Mouse (Mus musculus): ENCODE results near the gene Cars. TPM values are rescaled to one million over a fixed set of nuclear protein-coding genes. Genes with fewer than 3 reads are reported as not detected.

The Cars gene
- polyA plus RNA-seq, 1 experiment from 2014 or later = 57.6 TPM

- no peak overlapping the region for H3K27ac ChIP-seq
- no peak overlapping the region for H3K9ac ChIP-seq
- ATAC-seq = no peak
- no peaks in the 10 kb centered on the region for H3K36me3 ChIP-seq
- H3K4me1 ChIP-seq (replicated peaks) = no peaks in the 10 kb centered on the region
- H3K4me2 ChIP-seq (replicated peaks) = no peak overlapping the region
- no peaks in the 10 kb centered on the region for H3K27me3 ChIP-seq (replicated peaks)
- WGBS = 51% methylated on average over 9 of the region's 9 CpGs
- H3K9me3 ChIP-seq = no peaks in the 10 kb centered on the region
- no peak overlapping the region for H3K4me3 ChIP-seq (replicated peaks)
These were observed 14.7 kb upstream of the Cars start for GRCm38 (mm10) chr7:143614404-143615135.

- Histone ChIP-seq H3K36me3 (no peaks in the 10 kb centered on the region), H3K27ac (no peak overlapping the region), H3K27me3 (replicated peaks) (no peaks in the 10 kb centered on the region), H3K9ac (no peak overlapping the region), H3K4me3 (replicated peaks) (no peak overlapping the region), H3K9me3 (no peaks in the 10 kb centered on the region), H3K4me1 (replicated peaks) (no peaks in the 10 kb centered on the region), H3K4me2 (replicated peaks) (no peak overlapping the region)
- no peak for ATAC-seq
- WGBS = 61% methylated on average over 3 of the region's 3 CpGs
These were observed 12.3 kb upstream of the Cars start for GRCm38 (mm10) chr7:143612215-143612614.

GRCm38 (mm10) chr7:143605321-143605720 is 5.4 kb upstream of the Cars start:
- H3K36me3 ChIP-seq = no peaks in the 10 kb centered on the region
- H3K27ac ChIP-seq = no peak overlapping the region
- ATAC-seq = no peak
- no peak overlapping the region for H3K4me2 ChIP-seq (replicated peaks)
- H3K4me1 ChIP-seq (replicated peaks) = no peaks in the 10 kb centered on the region
- H3K27me3 ChIP-seq (replicated peaks) = no peaks in the 10 kb centered on the region
- WGBS = 84% methylated on average over 3 of the region's 3 CpGs
- H3K9me3 ChIP-seq = no peaks in the 10 kb centered on the region
- H3K4me3 ChIP-seq (replicated peaks) = no peak overlapping the region
- H3K9ac ChIP-seq = no peak overlapping the region

GRCm38 (mm10) chr7:143604889-143605288 is 5.0 kb upstream of the Cars start:
- Histone ChIP-seq H3K9ac (no peak overlapping the region), H3K9me3 (no peaks in the 10 kb centered on the region), H3K4me1 (replicated peaks) (no peaks in the 10 kb centered on the region), H3K4me2 (replicated peaks) (no peak overlapping the region), H3K36me3 (no peaks in the 10 kb centered on the region), H3K4me3 (replicated peaks) (no peak overlapping the region), H3K27me3 (replicated peaks) (no peaks in the 10 kb centered on the region), H3K27ac (no peak overlapping the region)
- no peak for ATAC-seq
- WGBS = 73% methylated on average over 2 of the region's 2 CpGs

- no peak overlapping the region for H3K4me3 ChIP-seq (replicated peaks)
These were observed 1.8 kb upstream of the Cars start for GRCm38 (mm10) chr7:143601705-143602104.

GRCm38 (mm10) chr7:143600231-143600740 is 396 bp upstream of the Cars start:
- 0 out of 2 replicates have a peak, but pooled peaks cover 2% of the 10 kb centered on the region for H3K36me3 ChIP-seq
- ATAC-seq = no peak
- no peaks in the 10 kb centered on the region for H3K27me3 ChIP-seq (replicated peaks)
- H3K4me2 ChIP-seq (replicated peaks) = peak overlapping the region; percentile 82
- H3K4me1 ChIP-seq (replicated peaks) = peaks cover 15% of the 10 kb centered on the region
- 4% methylated on average over 15 of the region's 15 CpGs for WGBS
- H3K9ac ChIP-seq = 0 out of 2 replicates have a peak overlapping the region, but pooled peaks have one; percentile 26
- H3K27ac ChIP-seq = no peak overlapping the region
- H3K9me3 ChIP-seq = no peaks in the 10 kb centered on the region
- peak overlapping the region; percentile 77 for H3K4me3 ChIP-seq (replicated peaks)

More at GRCm38 (mm10) chr7:143601705-143602104, 1.8 kb upstream of the Cars start:
- Histone ChIP-seq H3K9me3 (no peaks in the 10 kb centered on the region), H3K4me2 (replicated peaks) (no peak overlapping the region), H3K27me3 (replicated peaks) (no peaks in the 10 kb centered on the region), H3K9ac (no peak overlapping the region), H3K36me3 (no peaks in the 10 kb centered on the region), H3K4me1 (replicated peaks) (peaks cover 10% of the 10 kb centered on the region), H3K27ac (no peak overlapping the region)
- ATAC-seq = no peak
- 79% methylated on average over 2 of the region's 2 CpGs for WGBS

GRCm38 (mm10) chr7:143594865-143595264 is 5.0 kb downstream of the Cars start:
- Histone ChIP-seq H3K27ac (no peak overlapping the region), H3K9me3 (no peaks in the 10 kb centered on the region), H3K4me2 (replicated peaks) (no peak overlapping the region), H3K36me3 (peaks cover 7% of the 10 kb centered on the region), H3K27me3 (replicated peaks) (no peaks in the 10 kb centered on the region), H3K9ac (no peak overlapping the region), H3K4me1 (replicated peaks) (peaks cover 22% of the 10 kb centered on the region), H3K4me3 (replicated peaks) (no peak overlapping the region)
- ATAC-seq = peak; percentile 67
- 36% methylated on average over 5 of the region's 5 CpGs for WGBS

- no peak for ATAC-seq
- Histone ChIP-seq H3K9ac (no peak overlapping the region), H3K27ac (no peak overlapping the region), H3K4me2 (replicated peaks) (no peak overlapping the region), H3K9me3 (no peaks in the 10 kb centered on the region), H3K36me3 (peaks cover 11% of the 10 kb centered on the region), H3K27me3 (replicated peaks) (no peaks in the 10 kb centered on the region), H3K4me3 (replicated peaks) (no peak overlapping the region), H3K4me1 (replicated peaks) (peaks cover 12% of the 10 kb centered on the region)
- WGBS = 91% methylated on average over 10 of the region's 10 CpGs
These were observed 7.6 kb downstream of the Cars start for GRCm38 (mm10) chr7:143592255-143592654.

- Histone ChIP-seq H3K36me3 (peaks cover 37% of the 10 kb centered on the region), H3K4me1 (replicated peaks) (no peaks in the 10 kb centered on the region)
These were observed 11.9 kb downstream of the Cars start for GRCm38 (mm10) chr7:143588006-143588405.

GRCm38 (mm10) chr7:143587586-143587985 is 12.3 kb downstream of the Cars start:
- no peak overlapping the region for H3K4me2 ChIP-seq (replicated peaks)
- 94% methylated on average over 5 of the region's 5 CpGs for WGBS
- H3K9ac ChIP-seq = no peak overlapping the region
- no peak for ATAC-seq
- H3K4me1 ChIP-seq (replicated peaks) = no peaks in the 10 kb centered on the region
- no peak overlapping the region for H3K4me3 ChIP-seq (replicated peaks)
- no peaks in the 10 kb centered on the region for H3K27me3 ChIP-seq (replicated peaks)
- H3K9me3 ChIP-seq = no peaks in the 10 kb centered on the region
- peaks cover 41% of the 10 kb centered on the region for H3K36me3 ChIP-seq
- no peak overlapping the region for H3K27ac ChIP-seq

More at GRCm38 (mm10) chr7:143588006-143588405, 11.9 kb downstream of the Cars start:
- Histone ChIP-seq H3K27ac (no peak overlapping the region), H3K9me3 (no peaks in the 10 kb centered on the region), H3K4me2 (replicated peaks) (no peak overlapping the region), H3K27me3 (replicated peaks) (no peaks in the 10 kb centered on the region), H3K4me3 (replicated peaks) (no peak overlapping the region), H3K9ac (no peak overlapping the region)
- 95% methylated on average over 4 of the region's 4 CpGs for WGBS
- ATAC-seq = no peak

- Histone ChIP-seq H3K9me3 (no peaks in the 10 kb centered on the region), H3K4me1 (replicated peaks) (no peaks in the 10 kb centered on the region), H3K4me2 (replicated peaks) (no peak overlapping the region), H3K4me3 (replicated peaks) (no peak overlapping the region), H3K27me3 (replicated peaks) (no peaks in the 10 kb centered on the region), H3K9ac (no peak overlapping the region), H3K36me3 (peaks cover 49% of the 10 kb centered on the region), H3K27ac (no peak overlapping the region)
- ATAC-seq = peak; percentile 25; the same call in 1 of the 2 replicates
- 31% methylated on average over 3 of the region's 3 CpGs for WGBS
These were observed 15.9 kb downstream of the Cars start for GRCm38 (mm10) chr7:143583956-143584355.

GRCm38 (mm10) chr7:143583025-143583424 is 16.9 kb downstream of the Cars start:
- Histone ChIP-seq H3K27ac (no peak overlapping the region), H3K36me3 (peaks cover 57% of the 10 kb centered on the region), H3K4me2 (replicated peaks) (no peak overlapping the region), H3K27me3 (replicated peaks) (no peaks in the 10 kb centered on the region), H3K9me3 (no peaks in the 10 kb centered on the region), H3K9ac (no peak overlapping the region), H3K4me3 (replicated peaks) (no peak overlapping the region), H3K4me1 (replicated peaks) (no peaks in the 10 kb centered on the region)
- no peak for ATAC-seq
- 90% methylated on average over 5 of the region's 5 CpGs for WGBS

- no peak for ATAC-seq
- WGBS = 95% methylated on average over 11 of the region's 11 CpGs
- Histone ChIP-seq H3K4me3 (replicated peaks) (no peak overlapping the region), H3K27ac (no peak overlapping the region), H3K4me2 (replicated peaks) (no peak overlapping the region), H3K9me3 (no peaks in the 10 kb centered on the region), H3K36me3 (peaks cover 54% of the 10 kb centered on the region), H3K27me3 (replicated peaks) (no peaks in the 10 kb centered on the region), H3K4me1 (replicated peaks) (no peaks in the 10 kb centered on the region), H3K9ac (no peak overlapping the region)
These were observed 24.1 kb downstream of the Cars start for GRCm38 (mm10) chr7:143575751-143576150.

All from intestine, embryonic 15.5 days (tissue).